Mouse (Mus musculus): ENCODE results near the gene Ushbp1.
"Not testable (repeated sequence)": the region's sequence is repeated elsewhere in the genome, so short reads cannot be mapped to it uniquely, and the experiment has no call there.

Ushbp1 gene

GRCm38 (mm10) chr8:71369040-71369718, 26.4 kb downstream of the Ushbp1 start:
- DNase-seq: no peak

- DNase-seq: no peak
These were observed 27.2 kb downstream of the Ushbp1 start for GRCm38 (mm10) chr8:71368366-71368765.

DNA sequence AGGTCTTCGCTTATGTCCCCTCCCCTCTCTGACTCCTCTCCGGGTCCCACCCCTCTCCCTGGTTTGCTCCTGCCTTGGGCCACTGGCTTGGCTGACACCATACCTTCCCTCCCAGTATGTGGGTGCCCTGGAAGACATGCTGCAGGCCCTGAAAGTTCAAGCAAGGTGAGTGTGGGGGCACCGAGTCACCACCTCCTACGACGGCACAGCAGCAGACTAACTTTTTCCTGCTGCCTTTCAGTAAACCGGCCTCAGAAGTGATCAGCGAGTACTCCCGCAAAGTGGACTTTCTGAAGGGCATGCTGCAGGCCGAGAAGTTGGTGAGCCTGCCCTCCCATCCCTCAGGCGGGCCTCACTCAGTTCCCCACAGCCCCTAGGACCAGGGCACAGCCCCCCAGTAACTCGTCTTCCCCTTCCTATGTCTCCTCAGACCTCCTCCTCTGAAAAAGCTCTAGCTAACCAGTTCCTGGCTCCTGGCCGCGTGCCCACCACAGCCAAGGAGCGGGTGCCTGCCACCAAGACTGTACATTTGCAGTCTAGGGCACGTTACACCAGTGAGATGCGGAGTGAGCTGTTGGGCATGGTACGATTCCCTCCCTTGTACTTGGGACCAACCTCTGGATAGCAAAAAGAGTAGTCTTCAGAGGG, 27.9 kb downstream of the Ushbp1 start:
- no peak for DNase-seq

DNA sequence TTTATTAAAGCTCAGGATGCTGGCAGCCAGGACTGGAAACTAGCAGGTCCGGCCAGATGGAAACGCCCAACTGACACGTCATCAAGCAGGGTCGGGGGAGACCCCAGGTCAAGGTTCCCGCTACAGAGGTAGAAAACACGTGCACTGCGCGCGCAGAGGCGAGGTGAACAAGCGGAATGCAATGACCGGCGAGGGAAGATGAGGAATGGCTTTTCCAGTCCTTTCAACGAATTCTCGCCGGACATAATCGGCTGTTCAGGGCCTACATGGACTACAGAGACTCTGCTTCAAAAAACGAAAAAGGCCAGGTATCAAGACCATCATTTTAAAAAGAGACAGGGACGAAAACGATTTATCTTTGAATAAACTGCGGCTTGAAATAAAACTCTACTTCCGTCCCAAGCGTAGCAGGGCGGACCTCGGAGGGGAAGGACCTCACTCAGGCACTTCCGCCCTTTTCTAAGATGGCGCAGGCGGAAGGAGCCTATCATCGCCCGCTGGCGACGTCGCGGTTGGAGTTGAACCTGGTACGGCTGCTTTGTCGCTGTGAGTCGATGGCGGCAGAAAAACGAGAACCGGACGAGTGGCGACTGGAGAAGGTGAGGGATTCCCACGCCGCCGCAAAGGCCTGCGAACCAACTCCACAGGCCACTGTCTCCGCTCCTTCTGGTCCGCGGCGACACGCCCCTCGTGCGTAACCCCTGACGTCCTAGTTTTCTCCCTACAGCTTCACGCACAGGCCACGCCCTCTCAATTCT, 28.7 kb downstream of the Ushbp1 start, which contains the start of gene Use1:
Gene Use1 (plus strand): TSS at position 78 of the 758 bp plus-strand sequence.
- DNase-seq: peak; percentile 92

DNA sequence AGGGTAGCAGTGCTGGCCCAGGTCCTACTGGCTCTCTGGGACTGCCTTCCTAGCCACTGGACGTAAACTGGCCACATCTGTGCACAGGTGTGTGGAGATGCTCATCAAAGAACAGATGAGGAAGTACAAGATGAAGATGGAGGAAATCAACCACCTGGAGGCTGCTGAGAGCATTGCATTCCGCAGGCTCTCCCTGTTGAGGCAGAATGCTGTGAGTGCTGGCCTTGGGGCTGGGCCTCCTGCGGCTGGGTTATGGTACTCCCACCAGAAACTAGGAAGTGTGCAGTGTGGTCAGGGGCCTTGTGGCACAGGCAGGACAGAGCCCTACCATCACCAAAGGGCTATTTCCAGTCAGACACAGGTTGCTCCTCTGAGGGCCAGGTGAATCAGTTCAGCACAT, 37.6 kb downstream of the Ushbp1 start:
- DNase-seq: no peak

DNA sequence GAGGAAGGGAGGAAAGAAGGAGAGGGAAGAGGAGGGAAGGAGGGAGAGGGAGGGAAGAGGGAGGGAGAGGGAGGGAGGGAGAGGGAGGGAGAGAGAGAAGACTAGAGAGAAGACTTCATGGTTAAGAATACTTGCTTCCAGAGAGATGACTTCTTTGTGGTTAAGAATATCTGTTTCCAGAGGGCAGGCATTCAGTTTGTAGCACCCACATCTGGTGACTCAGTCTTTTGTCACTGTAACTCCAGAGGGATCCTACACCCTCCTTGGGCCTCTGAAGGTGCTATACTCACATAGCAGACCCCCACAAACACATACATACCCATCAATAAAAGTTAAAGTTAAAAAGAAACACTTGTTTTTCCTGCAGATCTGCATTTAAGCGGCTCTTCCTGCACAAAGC, 44.1 kb downstream of the Ushbp1 start:
- DNase-seq: no peak

- no peak for DNase-seq
These were observed 44.5 kb downstream of the Ushbp1 start for GRCm38 (mm10) chr8:71351117-71351516.

DNA sequence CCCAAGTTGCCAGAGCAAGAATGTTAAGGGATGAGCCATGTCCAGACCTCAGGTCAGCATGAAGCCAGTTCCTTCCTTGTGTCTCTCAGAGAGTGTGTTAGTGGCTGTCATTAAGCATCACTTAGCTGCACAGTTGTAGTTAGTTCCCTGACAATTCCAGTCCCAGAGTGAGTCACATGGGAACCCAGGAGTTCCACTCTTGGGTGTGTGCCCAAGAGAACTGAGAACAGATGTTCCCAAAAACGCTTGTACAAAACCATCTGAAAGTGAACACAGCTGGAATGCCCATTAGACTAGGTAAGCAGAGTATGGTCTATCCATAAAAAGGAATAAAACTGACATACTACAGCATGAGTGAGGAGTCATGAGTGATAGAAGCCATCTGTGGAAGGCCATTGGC, 49.0 kb downstream of the Ushbp1 start:
- DNase-seq: no peak

DNA sequence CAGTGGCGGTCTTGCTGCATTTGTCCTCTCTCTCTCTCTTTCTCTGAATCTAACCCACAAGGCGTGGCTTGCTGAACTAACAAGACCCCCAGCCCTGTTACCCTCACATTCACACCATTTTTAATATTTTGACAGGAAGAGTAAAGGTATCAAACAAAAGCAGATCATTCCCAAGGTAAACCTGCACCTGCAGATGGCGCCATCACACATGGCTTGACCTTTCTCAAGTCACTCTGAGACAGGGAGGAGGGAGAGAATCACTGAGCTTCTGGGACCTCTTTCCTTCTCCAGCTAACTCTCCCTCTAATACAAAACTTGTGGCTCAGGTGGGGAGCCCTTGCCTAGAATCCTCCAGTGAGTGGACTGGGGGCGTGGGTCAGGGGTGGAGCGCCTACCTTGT, 55.0 kb downstream of the Ushbp1 start:
- DNase-seq: peak; percentile 74

- not testable (repeated sequence) for DNase-seq
These were observed 57.8 kb downstream of the Ushbp1 start for GRCm38 (mm10) chr8:71337834-71338233.
